Mouse (Mus musculus): ENCODE results near the gene Gm8871. TPM values are rescaled to one million over a fixed set of nuclear protein-coding genes. Genes with fewer than 3 reads are reported as not detected.
"Not testable (repeated sequence)": the region's sequence is repeated elsewhere in the genome, so short reads cannot be mapped to it uniquely, and the experiment has no call there.

Gm8871 gene
- not detected in 2 replicates for polyA plus RNA-seq (2015; fragmentation: Nextera tagmentation; extraction: Ambion mirVana)

GRCm38 (mm10) chr5:10947505-10947904 is at the start of gene Gm8871, which contains the start of gene Gm8857:
Gm8871 (plus strand) TSS chr5:10947805.
Gm8857 (plus strand) TSS chr5:10947807.
- H3K27me3 ChIP-seq (ENCODE audit: control insufficient read depth, insufficient read depth, low read length); H3K9ac ChIP-seq (ENCODE audit: low read length); H3K4me2 ChIP-seq (ENCODE audit: low read depth, low read length); H3K27ac ChIP-seq (ENCODE audit: low read length); H3K4me3 ChIP-seq (replicated peaks; ENCODE audit: low read length); H3K36me3 ChIP-seq (ENCODE audit: control insufficient read depth, insufficient read depth, low read length); H3K9me3 ChIP-seq (replicated peaks; ENCODE audit: control insufficient read depth, low read length); H3K4me1 ChIP-seq (ENCODE audit: control insufficient read depth, insufficient read depth, low read length); ATAC-seq (ENCODE audit: insufficient read depth, low FRiP score): not testable (repeated sequence)
- 66% methylated on average over 2 of the region's 3 CpGs for WGBS

- H3K4me3 ChIP-seq (replicated peaks; ENCODE audit: low read length); H3K9ac ChIP-seq (ENCODE audit: low read length); H3K27me3 ChIP-seq (ENCODE audit: control insufficient read depth, insufficient read depth, low read length); H3K36me3 ChIP-seq (ENCODE audit: control insufficient read depth, insufficient read depth, low read length); H3K4me1 ChIP-seq (ENCODE audit: control insufficient read depth, insufficient read depth, low read length); H3K4me2 ChIP-seq (ENCODE audit: low read depth, low read length); H3K27ac ChIP-seq (ENCODE audit: low read length); H3K9me3 ChIP-seq (replicated peaks; ENCODE audit: control insufficient read depth, low read length); ATAC-seq (ENCODE audit: insufficient read depth, low FRiP score): not testable (repeated sequence)
- WGBS: 81% methylated on average over 2 of the region's 2 CpGs
Measured at GRCm38 (mm10) chr5:10953512-10953911, 5.9 kb downstream of the Gm8871 start.

- not testable (repeated sequence) for H3K9ac ChIP-seq (ENCODE audit: low read length); H3K4me3 ChIP-seq (replicated peaks; ENCODE audit: low read length); H3K9me3 ChIP-seq (replicated peaks; ENCODE audit: control insufficient read depth, low read length); H3K4me1 ChIP-seq (ENCODE audit: control insufficient read depth, insufficient read depth, low read length); H3K4me2 ChIP-seq (ENCODE audit: low read depth, low read length); ATAC-seq (ENCODE audit: insufficient read depth, low FRiP score); H3K27ac ChIP-seq (ENCODE audit: low read length); H3K36me3 ChIP-seq (ENCODE audit: control insufficient read depth, insufficient read depth, low read length); H3K27me3 ChIP-seq (ENCODE audit: control insufficient read depth, insufficient read depth, low read length)
- WGBS: 90% methylated on average over 5 of the region's 8 CpGs
Measured at GRCm38 (mm10) chr5:10958057-10958456, 10.5 kb downstream of the Gm8871 start.

Other genes with a start within 250 kb of the Gm8871 start
- not detected in 2 replicates for gene Gm8857, start within 50 bp of the Gm8871 start, polyA plus RNA-seq (2015; fragmentation: Nextera tagmentation; extraction: Ambion mirVana)
- gene Gm8879, start 179.8 kb downstream of the Gm8871 start, polyA plus RNA-seq (2015; fragmentation: Nextera tagmentation; extraction: Ambion mirVana): not detected in 2 replicates
- gene Gm5861, start 235.3 kb downstream of the Gm8871 start, polyA plus RNA-seq (2015; fragmentation: Nextera tagmentation; extraction: Ambion mirVana): not detected in 2 replicates